Mouse (Mus musculus): Measurements from ENCODE around the gene Lhfpl5. TPM values are rescaled to one million over a fixed set of nuclear protein-coding genes. Genes with fewer than 3 reads are reported as not detected.

Gene Lhfpl5
- polyA plus RNA-seq (2012), result not detected in 2 replicates

- no peak for TF ChIP-seq GATA1 (IDR thresholded peaks at IDR 0.05; ENCODE audit: low read length)
Measured at GRCm38 (mm10) chr17:28575244-28576125, at the start of gene Lhfpl5. TSS of gene Lhfpl5 (plus strand) at chr17:28575641.

GRCm38 (mm10) chr17:28527184-28528042 lies 48.0 kb upstream of the Lhfpl5 start:
- no peak for TF ChIP-seq GATA1 (IDR thresholded peaks at IDR 0.05; ENCODE audit: low read length)

DNA sequence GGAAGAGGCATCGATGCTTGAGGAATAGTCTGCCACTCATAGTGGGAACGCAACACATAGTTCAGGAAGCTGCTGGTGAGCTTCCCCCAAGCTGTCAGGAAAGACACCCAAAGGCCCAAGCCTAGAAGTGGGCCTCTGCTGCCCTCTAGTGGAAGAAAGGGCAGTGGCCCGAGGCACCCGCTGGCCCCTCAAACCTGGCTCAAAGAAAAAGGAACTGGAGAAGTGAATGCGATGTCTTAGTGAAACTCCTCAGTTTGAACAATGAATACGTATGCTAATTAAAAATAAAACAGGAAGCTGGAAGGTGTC lies 47.4 kb upstream of the Lhfpl5 start:
- no peak for TF ChIP-seq GATA1 (IDR thresholded peaks at IDR 0.05; ENCODE audit: low read length)

DNA sequence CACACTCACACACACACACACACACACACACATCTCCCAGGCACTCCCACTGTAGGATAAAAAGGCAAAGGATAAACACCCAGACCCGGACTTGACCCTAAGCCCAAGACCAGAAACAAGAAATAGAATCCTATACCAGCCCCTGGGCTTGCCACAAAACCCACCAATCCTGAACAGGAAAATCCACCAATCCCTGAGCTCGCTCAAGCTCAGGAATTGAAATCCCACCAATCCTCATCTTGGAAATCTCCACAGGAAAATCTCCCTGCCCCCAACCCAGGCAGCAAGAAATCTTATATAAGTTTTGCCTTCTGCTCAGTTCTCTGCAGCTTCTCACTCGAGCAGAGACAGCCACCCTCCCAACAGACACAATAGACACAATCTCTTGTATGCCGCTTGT lies 46.3 kb upstream of the Lhfpl5 start:
- TF ChIP-seq GATA1 (IDR thresholded peaks at IDR 0.05; ENCODE audit: low read length), result no peak

DNA sequence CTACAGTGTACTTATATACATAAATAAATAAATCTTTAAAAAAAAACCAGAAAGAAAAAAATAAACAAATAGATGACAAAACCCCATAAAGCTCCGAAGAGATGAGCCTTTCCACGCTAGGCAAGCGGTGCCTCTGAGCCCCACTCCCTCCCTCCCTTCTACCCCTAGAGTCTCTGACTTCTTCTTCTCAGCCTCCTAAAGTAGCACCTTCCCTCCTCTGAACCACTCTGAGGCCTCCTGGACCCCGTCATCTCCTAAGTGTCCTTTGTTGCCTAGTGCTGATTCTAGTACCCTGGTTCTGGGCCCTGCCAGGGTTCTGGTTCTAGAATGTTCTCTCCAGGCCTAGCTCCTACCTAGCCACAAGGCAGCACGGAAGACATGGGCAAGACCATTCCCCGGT lies 44.9 kb upstream of the Lhfpl5 start, which contains the start of gene Armc12:
TSS of gene Armc12 (plus strand) at position 301 of the 400 bp plus-strand sequence.
- TF ChIP-seq GATA1 (IDR thresholded peaks at IDR 0.05; ENCODE audit: low read length), result no peak

DNA sequence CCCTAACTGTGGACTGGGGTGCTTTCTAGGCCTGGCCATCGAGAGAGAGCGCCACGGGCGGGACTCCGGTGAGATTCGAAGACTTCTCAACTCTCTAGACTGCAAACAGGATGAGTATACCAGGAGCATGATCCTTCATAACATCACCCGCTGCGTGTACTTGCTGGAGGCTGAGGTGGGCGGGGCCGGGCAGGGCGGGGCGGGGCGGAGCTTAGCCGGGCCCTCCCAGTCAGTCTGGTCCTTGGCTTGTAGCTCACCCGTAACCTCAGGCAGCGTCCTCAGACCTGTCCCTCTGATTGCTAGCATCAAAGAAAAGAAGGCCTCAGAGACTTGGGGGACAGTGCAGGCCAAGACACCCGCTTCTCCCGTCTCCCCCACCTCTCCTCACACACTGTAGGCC lies 43.5 kb upstream of the Lhfpl5 start:
- TF ChIP-seq GATA1 (IDR thresholded peaks at IDR 0.05; ENCODE audit: low read length), result no peak

DNA sequence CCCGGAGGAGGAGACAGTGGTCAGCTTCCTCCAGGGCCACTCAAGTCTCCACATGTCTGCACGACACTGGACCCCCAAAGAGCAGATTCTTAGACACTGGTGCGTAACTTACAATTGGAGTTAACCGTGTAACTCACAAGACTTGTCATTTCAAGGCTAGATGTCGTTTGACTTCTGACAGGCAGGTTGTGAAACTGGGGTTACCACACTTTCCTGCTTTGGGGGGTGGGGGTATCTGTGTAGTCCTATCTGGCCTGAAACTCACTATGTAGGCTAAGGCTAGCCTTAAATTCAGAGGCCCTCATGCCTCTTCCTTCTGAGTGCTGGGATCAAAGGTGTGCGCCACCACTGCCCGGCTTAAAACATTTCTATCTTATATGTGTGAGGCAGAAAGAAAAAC lies 42.9 kb upstream of the Lhfpl5 start:
- no peak for TF ChIP-seq GATA1 (IDR thresholded peaks at IDR 0.05; ENCODE audit: low read length)

DNA sequence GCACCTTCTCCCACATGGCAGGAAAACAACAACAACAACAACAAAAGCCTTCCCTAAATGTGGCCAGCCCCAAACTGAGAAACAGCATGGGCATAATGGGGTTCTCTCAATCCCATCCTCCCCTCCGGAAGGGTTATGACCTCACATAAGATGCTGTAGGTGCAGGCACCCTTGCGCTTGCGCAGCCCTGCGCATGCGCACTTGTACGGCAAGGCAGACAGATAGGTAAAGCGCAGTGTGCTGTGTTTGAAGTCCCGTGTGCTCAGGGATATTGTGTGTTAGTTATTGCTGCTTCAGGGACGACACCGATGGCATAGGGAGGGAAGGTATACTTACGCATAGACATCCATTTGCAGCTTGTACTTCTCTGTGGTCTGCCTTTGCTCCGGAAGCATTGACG lies 42.1 kb upstream of the Lhfpl5 start:
- no peak for TF ChIP-seq GATA1 (IDR thresholded peaks at IDR 0.05; ENCODE audit: low read length)

DNA sequence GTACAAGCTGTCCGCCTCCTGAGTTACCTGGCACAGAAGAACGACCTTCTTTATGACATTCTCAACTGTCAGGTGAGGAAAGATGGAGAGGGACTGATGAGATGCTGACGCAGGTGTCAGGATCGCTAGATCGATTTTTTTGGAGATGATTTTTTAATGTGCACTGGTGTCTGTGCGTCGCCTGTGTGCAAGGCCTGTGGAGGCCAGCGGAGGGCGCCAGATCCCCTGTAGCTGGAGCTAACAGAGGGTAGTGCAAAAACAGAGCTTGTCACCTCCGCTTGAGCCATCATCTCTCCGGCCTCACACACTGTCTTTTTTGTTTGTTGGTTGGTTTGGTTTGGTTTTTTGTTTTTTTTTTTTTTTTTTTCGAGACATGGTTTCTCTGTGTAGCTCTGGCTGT lies 37.6 kb upstream of the Lhfpl5 start:
- no peak for TF ChIP-seq GATA1 (IDR thresholded peaks at IDR 0.05; ENCODE audit: low read length)

DNA sequence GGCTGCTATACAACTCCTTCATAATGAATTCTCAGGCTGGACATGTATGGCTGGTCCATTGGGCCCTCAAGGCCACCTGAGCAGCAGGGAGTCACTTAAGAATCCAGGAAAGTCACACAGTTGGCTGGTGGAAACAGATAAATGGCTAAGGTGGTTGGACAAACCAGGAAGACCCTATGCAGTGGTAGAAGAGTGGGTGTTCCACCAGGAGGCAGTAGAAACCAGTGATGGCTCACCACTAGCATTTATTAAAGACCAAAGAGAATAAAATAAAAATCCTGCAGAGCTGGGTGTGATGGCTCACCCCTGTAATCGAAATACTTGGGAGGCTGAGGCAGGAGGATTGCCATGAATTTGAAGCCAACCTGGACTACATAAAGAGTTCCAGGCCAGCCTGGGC lies 28.5 kb upstream of the Lhfpl5 start:
- TF ChIP-seq GATA1 (IDR thresholded peaks at IDR 0.05; ENCODE audit: low read length), result no peak

DNA sequence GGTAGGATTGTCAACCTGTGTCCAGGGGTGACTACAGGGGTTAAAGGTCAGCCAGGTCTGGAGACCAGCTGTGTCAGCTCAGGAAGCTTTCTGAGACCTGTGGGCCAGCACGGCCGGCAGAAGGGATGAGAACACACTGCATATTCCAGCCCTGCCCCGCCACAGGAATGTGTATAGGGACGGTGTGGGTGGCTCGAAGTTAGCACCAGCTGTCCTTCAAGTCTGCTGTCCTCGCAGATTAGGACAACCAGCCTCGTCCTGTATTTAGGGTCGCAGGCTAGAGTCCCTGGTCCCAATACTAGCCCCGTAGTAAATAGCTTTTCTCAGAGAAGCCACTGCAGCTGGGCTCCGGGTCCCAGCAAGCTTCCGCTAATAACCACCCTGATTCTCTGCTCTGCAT lies 26.9 kb upstream of the Lhfpl5 start:
- TF ChIP-seq GATA1 (IDR thresholded peaks at IDR 0.05; ENCODE audit: low read length), result no peak

DNA sequence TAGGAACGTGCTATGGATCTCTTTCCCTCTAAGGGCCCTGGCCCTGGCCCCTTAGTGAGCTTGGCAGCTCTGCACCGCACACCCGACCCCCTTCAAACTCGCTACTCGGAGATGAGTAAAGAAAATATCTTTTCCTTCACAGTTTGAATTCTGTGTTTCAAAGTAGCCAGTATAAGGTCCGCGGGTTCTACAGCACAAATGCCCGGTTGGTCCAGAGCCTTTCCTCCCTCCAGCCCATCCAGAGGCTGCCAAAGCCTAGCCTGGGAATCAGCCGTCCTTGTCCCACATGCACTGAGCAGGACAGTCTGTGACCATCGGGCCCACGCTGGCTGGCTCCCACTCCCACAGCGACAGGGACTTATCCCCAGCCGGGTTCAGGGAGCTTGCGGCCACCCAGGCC lies 26.3 kb upstream of the Lhfpl5 start, which contains the start of gene Clpsl2:
TSS of gene Clpsl2 (plus strand) at position 301 of the 400 bp plus-strand sequence.
- no peak for TF ChIP-seq GATA1 (IDR thresholded peaks at IDR 0.05; ENCODE audit: low read length)

- no peak for TF ChIP-seq GATA1 (IDR thresholded peaks at IDR 0.05; ENCODE audit: low read length)
Measured at GRCm38 (mm10) chr17:28553040-28553793, 22.2 kb upstream of the Lhfpl5 start.

DNA sequence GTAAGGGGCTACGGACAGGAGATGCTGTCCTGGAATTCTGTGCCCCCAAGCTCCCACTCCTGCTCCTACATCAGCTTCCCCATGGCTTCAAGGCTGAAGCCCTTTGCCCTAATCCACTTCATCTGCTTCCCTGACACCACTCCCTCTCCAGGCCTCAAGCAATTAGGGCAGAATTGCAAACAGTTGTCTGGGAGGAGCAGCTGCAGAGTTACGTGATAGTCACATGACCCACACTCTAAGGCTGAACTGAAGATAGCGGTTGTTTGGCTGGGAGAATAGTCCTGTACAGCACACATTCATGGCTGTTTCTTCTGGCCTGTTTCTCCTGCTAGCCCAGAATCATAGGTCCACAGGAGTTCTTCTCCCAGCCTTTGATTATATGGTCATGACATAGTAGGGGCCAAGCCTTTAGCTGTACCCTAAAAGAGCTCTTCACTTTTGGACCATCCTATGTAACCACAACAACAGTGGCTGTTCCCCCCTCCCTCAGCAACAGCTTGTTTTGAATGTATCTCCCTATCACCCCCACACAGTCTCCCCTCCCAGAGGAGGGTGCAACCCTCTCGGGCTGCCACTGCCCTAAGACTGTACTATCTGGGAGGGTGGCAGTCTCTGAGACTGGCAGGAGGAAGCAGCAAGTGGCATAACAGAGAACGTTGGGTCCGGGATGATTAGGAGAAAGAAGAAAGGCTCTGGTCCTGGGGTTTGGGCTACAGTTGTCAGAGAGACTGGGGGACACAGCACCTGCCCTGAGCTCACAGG lies 18.6 kb upstream of the Lhfpl5 start:
- no peak for TF ChIP-seq GATA1 (IDR thresholded peaks at IDR 0.05; ENCODE audit: low read length)

DNA sequence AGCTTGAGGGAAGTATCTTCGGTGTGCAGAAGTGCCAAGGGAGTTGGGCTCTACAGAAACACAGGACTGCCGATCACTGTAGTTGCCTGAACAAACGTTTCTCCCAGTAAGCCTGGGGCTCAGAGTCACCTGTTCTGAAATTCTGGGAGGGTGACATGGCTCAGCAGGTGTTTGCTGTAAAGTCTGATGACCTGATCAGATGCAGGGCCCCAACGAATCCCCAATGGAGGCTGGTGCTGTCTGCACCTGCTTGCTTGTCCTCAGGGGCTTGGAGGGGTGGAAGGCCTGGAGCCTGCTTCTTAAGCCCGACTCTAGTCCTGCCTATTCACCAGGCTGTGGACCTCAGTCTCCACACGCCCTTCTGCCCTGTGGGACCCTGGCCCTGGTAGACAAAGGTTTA lies 17.7 kb upstream of the Lhfpl5 start:
- no peak for TF ChIP-seq GATA1 (IDR thresholded peaks at IDR 0.05; ENCODE audit: low read length)
